Mouse (Mus musculus): ENCODE measurements around the gene Mrap.

DNA sequence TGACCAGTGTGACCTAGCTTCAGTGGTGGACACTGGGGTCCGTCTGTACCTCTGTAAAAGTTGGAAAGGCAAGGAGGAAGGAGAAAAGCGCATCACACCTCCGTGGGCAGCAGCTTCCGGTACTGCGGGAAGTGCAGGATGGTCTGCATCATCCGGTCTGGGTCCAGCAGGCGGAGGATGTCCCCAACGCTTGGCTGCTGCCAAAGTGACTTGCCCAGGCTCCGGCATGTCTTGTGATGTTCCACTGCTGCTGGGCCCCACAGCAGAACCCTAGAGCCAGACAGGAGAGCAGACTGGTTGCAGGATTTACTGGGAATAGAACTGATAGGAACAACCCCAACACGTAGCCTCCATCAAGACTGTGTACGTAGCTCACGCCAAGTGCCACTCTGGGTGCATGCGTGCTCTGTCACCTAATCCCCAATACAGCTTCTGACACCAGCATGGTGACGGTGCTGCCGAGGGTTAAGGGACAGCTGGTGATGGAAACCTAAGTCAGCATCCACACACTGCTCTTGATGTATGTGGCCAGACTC, 29.0 kb downstream of the Mrap start:
- TF ChIP-seq CTCF (IDR thresholded peaks at IDR 0.05; ENCODE audit: low read depth, low read length) (no peak), POLR2A (IDR thresholded peaks at IDR 0.05; ENCODE audit: borderline replicate concordance, low read depth, low read length) (no peak)
